In genomic region chr7:30472411-30472810, GRCm38 (mm10) we compare ENCODE assay signal across 10 mouse cellular contexts. TPM values are rescaled to one million over a fixed set of nuclear protein-coding genes. Genes with fewer than 3 reads are reported as not detected.
A peak's percentile ranks its signal among the peaks of the same experiment; 100 is the strongest.
DNase-seq lines count a peak whose midpoint lies in the region; TF ChIP-seq lines count a peak whose summit lies in the region.
"Had no signal": no experiment of that assay in that cellular context is flagged by ENCODE, and none has a peak within 500 bp of the region (broad histone marks: within the 10 kb centered on the region; RNA-seq: fewer than 3 reads in every experiment).

No protein-coding gene starts in this region.

- no peak overlapping the region for H3K27ac ChIP-seq in heart, adult 2 months
- H3K27ac ChIP-seq: embryonic facial prominence, embryonic 12.5 days had no signal

- H3K27me3 ChIP-seq in heart, adult 2 months (ENCODE audit: control insufficient read depth, insufficient read depth, low read length): no peaks in the 10 kb centered on the region

- TF ChIP-seq POLR2A in heart, adult 2 months (IDR thresholded peaks at IDR 0.05; ENCODE audit: insufficient read depth, low read depth, low read length): no peak

- peak; percentile 63 for TF ChIP-seq CTCF in heart, adult 2 months (IDR thresholded peaks at IDR 0.05)

- TF ChIP-seq EP300 in heart, adult 2 months (IDR thresholded peaks at IDR 0.05; ENCODE audit: insufficient read depth, low read depth, low read length): no peak

- H3K9ac ChIP-seq in heart, adult 2 months (ENCODE audit: low read depth, low read length): no peak overlapping the region
- H3K9ac ChIP-seq: embryonic facial prominence, embryonic 12.5 days had no signal

- no peaks in the 10 kb centered on the region for H3K36me3 ChIP-seq in heart, adult 2 months (ENCODE audit: control insufficient read depth, insufficient read depth, low read length)
- H3K36me3 ChIP-seq: embryonic facial prominence, embryonic 12.5 days had no signal

- no peak for DNase-seq in heart, adult 2 months
- no peak for DNase-seq in heart, adult 11 months
- DNase-seq in right cerebral cortex, postnatal 14 days: peak; percentile 64
- no peak for DNase-seq in right cerebral cortex, adult 18-20 months
- DNase-seq in c-Kit-negative CD71-positive TER-119-positive erythroid progenitor cells, embryonic 14.5 days (ENCODE audit: low read depth, low spot score): peak; percentile 8
- DNase-seq in lung, postnatal 25 days (ENCODE audit: low spot score): peak; percentile 16
- DNase-seq in Muller cell, postnatal 12 days (ENCODE audit: inconsistent ontology term): no peak
- no peak for DNase-seq in cerebellum, adult 9-11 months

- no peak overlapping the region for H3K4me3 ChIP-seq in heart, adult 2 months
- H3K4me3 ChIP-seq: embryonic facial prominence, embryonic 12.5 days had no signal

- H3K4me1 ChIP-seq in heart, adult 2 months (ENCODE audit: control insufficient read depth, insufficient read depth, low read length): no peaks in the 10 kb centered on the region

- 48% methylated on average over 5 of the region's 5 CpGs for WGBS in heart, adult 2 months

- intact Hi-C loops in heart, adult 2 months (cut with DNase I): loop anchor here (2.0 kb wide), 1 partner anchor 100 kb away; no protein-coding TSS in a partner anchor

- no peaks in the 10 kb centered on the region for H3K79me2 ChIP-seq in heart, adult 2 months (replicated peaks; ENCODE audit: control insufficient read depth, insufficient read depth, low read length)

RNA-seq across cellular contexts. Expression of gene Nphs1, which starts 14.3 kb away (rescaled TPM):
- total RNA-seq in heart, adult 2 months (2021): not detected
- 0.04 TPM in 1 of 2 replicates, not detected in the other for polyA plus RNA-seq in heart, adult 2 months (2012; rRNA removed)

RNA-seq across cellular contexts. Expression of gene Kirrel2, which starts 14.9 kb away (rescaled TPM):
- not detected for total RNA-seq in heart, adult 2 months (2021)
- not detected in 2 replicates for polyA plus RNA-seq in heart, adult 2 months (2012; rRNA removed)

RNA-seq across cellular contexts. Expression of gene Prodh2, which starts 21.0 kb away (rescaled TPM):
- total RNA-seq in heart, adult 2 months (2021): not detected
- 0.23 TPM in 1 of 2 replicates, not detected in the other for polyA plus RNA-seq in heart, adult 2 months (2012; rRNA removed)
- total RNA-seq: layer of hippocampus, postnatal 25 days had no signal
- polyA plus RNA-seq: embryonic facial prominence, embryonic 12.5 days had no signal

RNA-seq across cellular contexts. Expression of gene Aplp1, which starts 27.1 kb away (rescaled TPM):
- 1 to 10 TPM; 3.2 to 3.5 TPM for total RNA-seq in heart, adult 2 months (2021)
- 3.6 and 6.2 TPM in 2 replicates for polyA plus RNA-seq in heart, adult 2 months (2012; rRNA removed)

RNA-seq across cellular contexts. Expression of gene Nfkbid, which starts 50.9 kb away (rescaled TPM):
- under 1 TPM; 0.47 to 0.66 TPM for total RNA-seq in heart, adult 2 months (2021)
- polyA plus RNA-seq in heart, adult 2 months (2012; rRNA removed): 0.94 and 1.3 TPM in 2 replicates

Comparison
In these comparisons a context has a peak if more than half of its experiments do, and no peak if none do; other contexts are left out.
1. DNase-seq: peak in right cerebral cortex, postnatal 14 days (single experiment), c-Kit-negative CD71-positive TER-119-positive erythroid progenitor cells, embryonic 14.5 days (single experiment) and lung, postnatal 25 days (single experiment); none in heart, adult 2 months (0 of 2), heart, adult 11 months (single experiment), right cerebral cortex, adult 18-20 months (single experiment), Muller cell, postnatal 12 days (single experiment) and cerebellum, adult 9-11 months (single experiment).